Mouse (Mus musculus) stomach, embryonic 15.5 days (tissue): ENCODE data around the gene Pole. TPM values are rescaled to one million over a fixed set of nuclear protein-coding genes. Genes with fewer than 3 reads are reported as not detected.

Experiments
- ATAC-seq: fragments of 200-750 bp; cut with Nextera tagmentation; 2 replicates; pipeline ENCODE4 v1.8.0; 2017; ENCODE audit warnings: low read depth, moderate number of reproducible peaks, moderate TSS enrichment; ENCODE audit not compliant: insufficient read depth, low FRiP score
- H3K27ac ChIP-seq: fragments of 300-500 bp; sonication (generic); 2 replicates; pipeline ENCODE4 v1.5.1; 2015; ENCODE audit warnings: mild to moderate bottlenecking, inconsistent platforms
- H3K27me3 ChIP-seq: fragments of 300-500 bp; sonication (generic); replicated peaks from 2 replicates; pipeline ENCODE4 v1.6.1; 2015; ENCODE audit warnings: inconsistent platforms
- H3K36me3 ChIP-seq: fragments of 300-500 bp; sonication (generic); 2 replicates; pipeline ENCODE4 v1.6.1; 2015; ENCODE audit warnings: inconsistent platforms
- H3K4me1 ChIP-seq: fragments of 300-500 bp; sonication (generic); 2 replicates; pipeline ENCODE4 v1.6.1; 2015; ENCODE audit warnings: inconsistent platforms
- H3K4me2 ChIP-seq: fragments of 300-500 bp; sonication (generic); 2 replicates; pipeline ENCODE4 v1.6.1; 2015; ENCODE audit warnings: mild to moderate bottlenecking, inconsistent platforms
- H3K4me3 ChIP-seq: fragments of 300-500 bp; sonication (generic); replicated peaks from 2 replicates; pipeline ENCODE4 v1.5.1; 2015; ENCODE audit warnings: inconsistent platforms
- H3K9ac ChIP-seq: fragments of 300-500 bp; sonication (generic); 2 replicates; pipeline ENCODE4 v1.6.1; 2015; ENCODE audit warnings: inconsistent platforms
- H3K9me3 ChIP-seq: fragments of 300-500 bp; sonication (generic); 2 replicates; pipeline ENCODE4 v1.6.1; 2016; ENCODE audit warnings: inconsistent platforms
- WGBS: fragments of 180-500 bp; shearing (Covaris S2); methylation state at CpG from one replicate; pipeline ENCODE4 v1.1.7; 2015; 5-methylcytosine and 5-hydroxymethylcytosine counted together
- polyA plus RNA-seq: library from polyadenylated mRNA; unstranded; fragments of >200 nt; fragmentation: Nextera tagmentation; extraction: Ambion mirVana; gene quantifications from 2 replicates; pipeline ENCODE4 v1.2.1, GENCODE M21; 2015

Gene Pole
- polyA plus RNA-seq, result 24.0 and 28.8 TPM in 2 replicates

DNA sequence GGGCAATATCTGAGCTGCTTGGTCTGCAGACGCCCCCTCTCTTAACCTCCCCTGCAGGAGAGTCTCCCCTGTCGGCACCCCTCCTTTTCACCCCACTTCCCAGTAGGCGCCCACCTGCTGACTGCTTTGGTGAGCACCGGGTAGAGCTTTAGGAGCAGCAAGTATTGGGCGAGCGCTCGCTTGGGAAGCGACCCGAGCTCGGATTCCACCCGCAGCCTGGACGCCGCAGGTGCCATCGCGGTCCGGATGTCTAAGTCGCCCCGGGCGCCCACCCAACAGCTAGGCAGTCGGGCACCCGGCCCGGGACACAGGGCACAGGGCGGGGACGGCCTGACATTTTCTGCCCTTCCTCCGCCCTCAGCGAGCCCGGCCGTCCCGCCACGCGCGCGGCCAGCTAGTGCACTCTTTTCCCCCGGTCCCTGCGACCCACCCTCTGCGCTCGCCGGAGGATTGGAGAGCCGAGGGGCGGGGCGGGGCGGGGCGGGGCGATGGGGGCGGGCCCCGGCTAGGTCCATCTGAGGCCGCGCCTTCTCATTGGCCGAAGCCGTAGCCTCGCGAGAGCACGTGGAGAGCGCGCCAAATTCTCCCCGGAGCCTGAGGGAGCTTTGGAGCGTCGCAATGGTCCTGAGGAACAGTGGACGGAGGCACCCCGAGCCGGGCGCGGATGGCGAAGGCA is at the start of gene Pole, which contains the start of gene Pxmp2:
Gene Pole (plus strand): TSS at position 537 of the 676 bp plus-strand sequence.
Gene Pxmp2 (minus strand): TSS at position 417 of the 676 bp plus-strand sequence.
- no peaks in the 10 kb centered on the region for H3K36me3 ChIP-seq
- peaks cover 6% of the 10 kb centered on the region; the same call in 1 of the 2 replicates for H3K4me1 ChIP-seq
- ATAC-seq, result peak; percentile 100
- H3K4me3 ChIP-seq, result peak within 1 kb of the TSS; percentile 81
- H3K9me3 ChIP-seq, result no peaks in the 10 kb centered on the region
- under 1% methylated on average over 58 of the region's 64 CpGs for WGBS
- H3K4me2 ChIP-seq, result peak within 1 kb of the TSS; percentile 98
- peak within 1 kb of the TSS; percentile 96 for H3K9ac ChIP-seq
- no peaks in the 10 kb centered on the region for H3K27me3 ChIP-seq
- peak within 1 kb of the TSS; percentile 69; the same call in 1 of the 2 replicates for H3K27ac ChIP-seq

DNA sequence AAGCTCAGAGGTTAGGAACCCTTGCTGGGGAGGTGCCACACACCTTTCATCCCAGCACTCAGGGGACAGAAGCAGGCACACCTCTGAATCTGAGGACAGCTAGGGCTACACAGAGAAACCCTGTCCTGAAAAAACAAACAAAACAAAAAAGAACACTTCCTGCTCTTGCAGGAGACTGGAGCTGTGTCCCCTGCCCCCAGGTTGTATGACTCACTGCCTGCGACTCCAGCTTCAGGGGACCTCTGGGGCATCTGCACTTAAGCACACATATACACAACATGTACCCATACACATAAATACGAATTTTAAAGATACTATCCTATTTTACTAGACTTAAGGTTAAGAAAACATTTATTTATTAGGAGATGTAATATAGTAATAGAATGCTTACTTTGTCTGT is 42.0 kb upstream of the Pole start:
- no peak overlapping the region for H3K4me2 ChIP-seq
- H3K4me3 ChIP-seq, result no peak overlapping the region
- H3K9ac ChIP-seq, result no peak overlapping the region
- H3K27me3 ChIP-seq, result no peaks in the 10 kb centered on the region
- 74% methylated on average over 2 of the region's 2 CpGs for WGBS
- no peaks in the 10 kb centered on the region for H3K9me3 ChIP-seq
- ATAC-seq, result no peak
- no peaks in the 10 kb centered on the region for H3K4me1 ChIP-seq
- H3K36me3 ChIP-seq, result peaks cover 64% of the 10 kb centered on the region
- no peak overlapping the region for H3K27ac ChIP-seq

DNA sequence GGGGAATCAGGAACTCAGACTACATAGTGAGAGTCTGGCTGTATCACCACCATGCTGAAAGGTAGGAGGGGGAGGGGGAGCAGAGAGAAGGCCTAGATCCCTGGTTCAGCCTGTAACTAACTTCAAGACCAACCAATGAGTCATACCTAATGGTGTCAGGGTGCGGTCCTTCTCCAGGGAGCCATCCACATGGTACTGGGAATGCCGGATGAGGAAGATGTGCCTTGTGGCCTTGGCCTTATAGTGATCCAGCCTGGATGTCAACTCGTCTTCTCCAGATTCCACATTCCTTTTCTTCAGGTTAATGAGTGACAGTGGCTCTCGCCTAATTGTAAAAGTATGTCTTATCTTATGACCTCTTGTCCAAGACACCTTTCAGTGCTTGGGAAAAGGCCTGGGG is 19.2 kb upstream of the Pole start:
- Histone ChIP-seq H3K9ac (no peak overlapping the region), H3K4me1 (peaks cover 8% of the 10 kb centered on the region), H3K27me3 (no peaks in the 10 kb centered on the region), H3K9me3 (no peaks in the 10 kb centered on the region), H3K36me3 (peaks cover 24% of the 10 kb centered on the region), H3K27ac (no peak overlapping the region), H3K4me3 (no peak overlapping the region), H3K4me2 (no peak overlapping the region)
- 78% methylated on average over 4 of the region's 4 CpGs for WGBS
- no peak for ATAC-seq

DNA sequence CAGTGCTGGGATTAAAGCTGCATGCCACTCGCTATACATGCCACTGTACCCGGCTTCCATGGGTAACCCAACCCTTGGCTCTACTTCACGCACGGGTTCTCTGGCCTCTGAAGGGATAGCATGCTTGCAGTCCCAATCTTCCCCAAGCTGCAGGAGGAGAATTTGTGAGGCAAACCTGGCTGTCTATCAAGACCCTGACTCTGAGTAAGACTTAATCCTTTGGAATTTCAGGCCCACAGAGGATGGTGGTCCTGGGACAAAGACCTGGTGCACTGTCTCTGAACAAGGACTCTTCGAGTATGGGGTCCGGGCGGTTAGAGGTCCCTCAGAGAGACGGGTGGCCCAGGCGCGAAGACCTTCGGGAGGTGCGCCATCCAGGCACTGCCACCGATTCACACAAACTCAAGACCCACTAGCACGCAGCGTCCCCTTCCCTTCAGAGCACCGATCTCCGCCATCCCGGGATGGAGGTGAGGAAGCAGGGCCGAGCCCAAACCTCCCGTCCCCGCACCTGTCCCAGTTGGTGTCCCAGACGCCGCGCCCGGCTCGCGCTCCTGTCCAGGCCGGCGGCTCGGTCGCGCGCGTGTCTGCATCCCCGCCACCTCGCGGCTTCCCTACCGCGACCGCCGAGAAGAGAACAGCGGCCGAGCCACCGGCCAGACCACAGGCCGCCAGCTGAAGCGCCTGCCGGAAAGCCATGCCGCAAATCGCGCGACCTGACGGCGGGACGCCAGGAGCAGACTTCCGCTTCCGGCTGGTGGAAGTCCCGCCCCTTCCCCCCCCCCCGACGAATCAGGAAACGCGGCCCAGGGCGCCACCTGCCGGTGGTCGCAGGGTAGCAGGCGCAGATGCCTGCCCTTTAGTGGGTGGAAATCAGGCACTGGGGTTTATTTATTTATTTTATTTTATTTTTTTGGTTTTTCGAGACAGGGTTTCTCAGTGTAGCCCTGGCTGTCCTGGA is 16.7 kb upstream of the Pole start, which contains the start of gene Pgam5:
Gene Pgam5 (minus strand): TSS at position 773 of the 961 bp plus-strand sequence.
- peak; percentile 85 for ATAC-seq
- under 1% methylated on average over 66 of the region's 66 CpGs for WGBS
- H3K9me3 ChIP-seq, result no peaks in the 10 kb centered on the region
- peak within 1 kb of the TSS; percentile 80 for H3K4me2 ChIP-seq
- peaks cover 8% of the 10 kb centered on the region for H3K4me1 ChIP-seq
- peak within 1 kb of the TSS; percentile 49 for H3K9ac ChIP-seq
- H3K36me3 ChIP-seq, result peaks cover 22% of the 10 kb centered on the region
- no peaks in the 10 kb centered on the region for H3K27me3 ChIP-seq
- no peak within 1 kb of the TSS for H3K27ac ChIP-seq
- peak within 1 kb of the TSS; percentile 74 for H3K4me3 ChIP-seq

DNA sequence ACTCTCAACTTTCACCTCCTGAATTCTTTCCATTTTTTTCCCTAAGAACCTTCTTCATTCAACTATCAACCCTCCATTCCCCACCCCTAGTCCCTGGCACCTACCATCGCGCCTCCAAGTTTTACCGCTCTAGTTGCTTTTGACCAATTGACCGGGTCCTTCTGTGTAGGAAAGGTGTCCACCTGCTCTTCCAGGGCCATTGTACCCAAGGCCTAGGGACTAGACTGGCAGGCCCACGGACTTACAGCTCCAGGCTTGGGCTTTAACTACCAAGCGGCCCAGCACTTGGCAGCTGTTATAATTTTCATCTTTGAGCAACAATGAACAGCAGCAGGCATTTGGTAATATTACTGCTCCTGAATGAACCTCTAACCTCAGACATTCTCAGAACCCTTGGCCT is 15.9 kb upstream of the Pole start:
- no peak for ATAC-seq
- H3K27ac ChIP-seq, result no peak overlapping the region
- H3K9ac ChIP-seq, result no peak overlapping the region
- H3K9me3 ChIP-seq, result no peaks in the 10 kb centered on the region
- peaks cover 14% of the 10 kb centered on the region for H3K36me3 ChIP-seq
- no peak overlapping the region for H3K4me3 ChIP-seq
- peaks cover 8% of the 10 kb centered on the region for H3K4me1 ChIP-seq
- no peaks in the 10 kb centered on the region for H3K27me3 ChIP-seq
- no peak overlapping the region for H3K4me2 ChIP-seq
- WGBS, result 92% methylated on average over 6 of the region's 6 CpGs

DNA sequence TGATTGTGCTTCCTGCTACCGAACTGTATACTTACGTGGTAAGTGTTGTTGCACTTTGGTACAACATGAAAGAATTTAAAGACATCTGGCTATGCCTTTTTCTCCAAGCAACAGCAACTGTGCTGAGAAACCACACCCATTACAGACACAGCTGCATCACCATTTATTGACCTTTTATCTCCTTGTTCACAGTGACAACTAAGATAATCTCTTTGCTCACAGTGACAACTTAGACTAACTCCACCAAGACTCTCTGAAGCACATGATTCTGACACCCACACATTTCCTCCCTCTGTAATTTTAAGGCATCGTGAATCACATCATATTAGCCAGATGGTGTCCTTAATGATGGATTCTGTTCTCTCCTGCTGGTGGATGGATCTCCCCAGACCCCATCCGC is 12.0 kb upstream of the Pole start:
- Histone ChIP-seq H3K4me1 (no peaks in the 10 kb centered on the region), H3K27ac (no peak overlapping the region), H3K4me2 (no peak overlapping the region), H3K4me3 (no peak overlapping the region), H3K9ac (no peak overlapping the region), H3K9me3 (no peaks in the 10 kb centered on the region), H3K36me3 (no peaks in the 10 kb centered on the region), H3K27me3 (no peaks in the 10 kb centered on the region)
- no peak for ATAC-seq
- WGBS, result 82% methylated on average over 4 of the region's 4 CpGs

DNA sequence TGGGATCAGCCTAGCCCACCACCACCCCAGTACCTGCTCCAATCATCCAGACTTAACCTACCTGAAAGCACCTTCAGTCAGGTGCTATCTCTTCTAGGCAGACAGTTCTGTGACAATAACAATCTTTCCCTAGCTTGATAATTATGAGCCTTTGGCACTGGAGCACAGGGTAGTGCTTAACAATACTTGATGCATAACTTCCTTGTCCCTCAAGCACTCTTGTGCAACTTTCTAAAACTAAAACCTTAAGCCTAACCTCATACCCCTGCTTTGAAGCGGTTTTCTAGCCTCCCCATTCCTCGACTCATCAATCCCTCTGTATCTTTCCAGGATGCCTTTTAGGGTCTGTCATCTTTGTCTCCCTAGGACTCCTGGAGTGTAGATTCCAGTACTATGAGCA is 11.3 kb upstream of the Pole start:
- Histone ChIP-seq H3K4me1 (no peaks in the 10 kb centered on the region), H3K9me3 (no peaks in the 10 kb centered on the region), H3K4me3 (no peak overlapping the region), H3K4me2 (no peak overlapping the region), H3K27me3 (no peaks in the 10 kb centered on the region), H3K9ac (no peak overlapping the region), H3K36me3 (no peaks in the 10 kb centered on the region), H3K27ac (no peak overlapping the region)
- ATAC-seq, result no peak
- 82% methylated on average over 2 of the region's 2 CpGs for WGBS

DNA sequence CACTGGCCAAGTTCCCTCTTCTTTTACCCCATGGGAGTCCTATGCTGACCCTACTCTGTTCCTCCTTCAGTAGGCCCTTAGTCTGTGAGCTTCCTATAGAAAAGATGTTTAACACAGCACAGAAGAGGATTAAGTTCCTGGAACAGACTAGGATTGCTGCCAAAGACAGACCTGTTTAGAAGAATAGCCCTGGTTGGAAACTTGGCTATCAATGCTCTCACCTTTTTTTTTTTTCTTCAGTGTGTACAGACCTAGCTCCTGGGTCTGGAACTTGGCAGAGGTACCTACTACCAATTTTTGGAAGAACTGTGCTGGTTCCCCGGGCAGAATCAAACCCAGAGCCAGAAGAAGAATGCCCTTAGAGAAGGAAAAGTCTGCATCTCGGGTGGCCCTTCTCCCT is 9.7 kb upstream of the Pole start:
- Histone ChIP-seq H3K4me1 (no peaks in the 10 kb centered on the region), H3K9ac (no peak overlapping the region), H3K9me3 (no peaks in the 10 kb centered on the region), H3K27me3 (no peaks in the 10 kb centered on the region), H3K4me2 (no peak overlapping the region), H3K36me3 (no peaks in the 10 kb centered on the region), H3K4me3 (no peak overlapping the region), H3K27ac (no peak overlapping the region)
- 81% methylated on average over 2 of the region's 2 CpGs for WGBS
- ATAC-seq, result no peak

DNA sequence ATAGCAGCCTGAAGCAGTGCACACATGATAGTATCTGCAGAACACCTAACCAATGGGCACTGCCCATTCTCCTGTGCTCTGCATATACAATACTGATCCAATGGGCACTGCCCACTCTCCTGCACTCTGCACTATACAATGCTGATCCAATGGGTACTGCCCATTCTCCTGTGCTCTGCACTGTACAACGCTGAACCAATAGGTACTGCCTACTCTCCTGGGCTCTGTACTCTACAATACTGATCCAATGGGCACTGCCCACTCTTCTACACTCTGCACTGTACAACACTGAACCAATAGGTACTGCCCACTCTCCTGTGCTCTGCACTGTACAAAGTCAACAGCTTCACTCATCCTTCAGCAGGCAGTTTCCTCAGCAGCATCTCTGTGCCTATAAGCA is 9.2 kb upstream of the Pole start:
- ATAC-seq, result no peak
- Histone ChIP-seq H3K4me1 (no peaks in the 10 kb centered on the region), H3K27ac (no peak overlapping the region), H3K9ac (no peak overlapping the region), H3K4me2 (no peak overlapping the region), H3K4me3 (no peak overlapping the region), H3K27me3 (no peaks in the 10 kb centered on the region), H3K36me3 (no peaks in the 10 kb centered on the region), H3K9me3 (no peaks in the 10 kb centered on the region)
- WGBS, result 84% methylated on average over 1 of the region's 1 CpGs

DNA sequence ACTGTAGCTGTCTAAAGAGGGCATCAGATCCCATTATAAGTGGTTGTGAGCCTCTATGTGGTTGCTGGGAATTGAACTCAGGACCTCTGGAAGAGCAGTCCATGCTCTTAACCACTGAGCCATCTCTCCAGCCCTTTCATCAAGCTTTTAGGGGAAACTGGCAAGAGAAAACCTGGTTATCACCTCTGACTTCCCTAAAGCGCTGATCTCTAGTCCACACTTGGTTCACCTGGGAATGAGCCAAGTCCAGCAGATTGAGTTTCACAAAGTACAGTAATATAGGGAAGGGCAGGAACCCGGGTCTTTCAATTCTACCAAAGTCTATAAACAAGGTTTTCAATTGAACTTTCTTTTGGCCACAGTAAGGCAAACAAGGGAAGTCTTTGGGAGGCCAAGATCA is 4.1 kb upstream of the Pole start:
- Histone ChIP-seq H3K36me3 (no peaks in the 10 kb centered on the region), H3K4me1 (peaks cover 4% of the 10 kb centered on the region; the same call in 1 of the 2 replicates), H3K4me2 (no peak overlapping the region), H3K4me3 (no peak overlapping the region), H3K27me3 (no peaks in the 10 kb centered on the region), H3K27ac (no peak overlapping the region), H3K9me3 (no peaks in the 10 kb centered on the region), H3K9ac (no peak overlapping the region)
- 84% methylated on average over 2 of the region's 2 CpGs for WGBS
- no peak for ATAC-seq

DNA sequence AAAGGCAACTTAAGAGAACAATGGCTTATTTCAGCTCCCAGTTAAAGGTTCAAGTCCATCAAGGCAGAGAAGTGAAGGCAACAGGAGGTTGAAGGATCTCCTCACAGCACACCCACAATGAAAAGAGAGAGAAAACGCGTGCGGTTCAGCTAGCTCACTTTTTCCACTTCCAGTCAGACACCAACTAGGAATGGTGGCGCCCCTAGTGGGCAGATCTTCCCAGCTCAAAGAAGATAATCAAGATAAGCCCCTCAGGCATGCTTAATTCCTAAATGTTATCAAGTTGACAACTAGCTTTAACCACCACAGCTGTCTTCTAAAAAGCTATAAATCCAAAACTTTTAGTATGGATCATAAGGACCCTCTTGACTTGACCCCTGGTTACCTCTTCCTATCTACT is 1.6 kb upstream of the Pole start:
- peak overlapping the region; percentile 81; the same call in 1 of the 2 replicates for H3K4me3 ChIP-seq
- peak overlapping the region; percentile 98 for H3K4me2 ChIP-seq
- 11% methylated on average over 4 of the region's 4 CpGs for WGBS
- no peak overlapping the region for H3K27ac ChIP-seq
- no peak overlapping the region for H3K9ac ChIP-seq
- no peak for ATAC-seq
- no peaks in the 10 kb centered on the region for H3K9me3 ChIP-seq
- no peaks in the 10 kb centered on the region for H3K27me3 ChIP-seq
- H3K4me1 ChIP-seq, result peaks cover 6% of the 10 kb centered on the region; the same call in 1 of the 2 replicates
- no peaks in the 10 kb centered on the region for H3K36me3 ChIP-seq

DNA sequence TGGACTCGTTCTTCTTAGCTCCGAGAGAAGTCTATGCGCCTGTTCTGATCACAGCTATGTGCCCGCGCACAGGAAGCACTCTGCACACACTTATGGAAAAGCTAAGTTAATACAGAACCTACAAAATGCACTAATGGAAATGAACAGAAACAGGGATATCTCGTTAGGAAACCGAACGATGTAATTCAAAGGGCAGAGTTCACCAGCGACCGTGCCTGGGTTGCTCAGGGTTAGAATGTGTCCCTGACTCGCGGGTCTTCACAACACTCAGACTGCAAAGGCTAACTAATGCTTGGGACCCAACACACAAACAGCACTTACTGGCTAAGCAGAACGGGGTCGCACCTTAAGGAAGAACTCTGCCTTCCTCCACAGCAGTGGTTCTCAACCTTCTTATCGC is 950 bp upstream of the Pole start:
- ATAC-seq, result no peak

More for the DNA sequence above, 950 bp upstream of the Pole start:
- Histone ChIP-seq H3K27me3 (no peaks in the 10 kb centered on the region), H3K4me2 (peak overlapping the region; percentile 98), H3K36me3 (no peaks in the 10 kb centered on the region), H3K9me3 (no peaks in the 10 kb centered on the region), H3K4me1 (peaks cover 6% of the 10 kb centered on the region; the same call in 1 of the 2 replicates), H3K9ac (no peak overlapping the region), H3K4me3 (peak overlapping the region; percentile 81), H3K27ac (no peak overlapping the region)
- 3% methylated on average over 15 of the region's 15 CpGs for WGBS
